Mouse (Mus musculus): ENCODE measurements around the gene Nbeal2.

The Nbeal2 gene

GRCm38 (mm10) chr9:110649775-110650174 lies 4.2 kb downstream of the Nbeal2 start:
- no peak for DNase-seq (ENCODE audit: low read depth, low spot score)

DNA sequence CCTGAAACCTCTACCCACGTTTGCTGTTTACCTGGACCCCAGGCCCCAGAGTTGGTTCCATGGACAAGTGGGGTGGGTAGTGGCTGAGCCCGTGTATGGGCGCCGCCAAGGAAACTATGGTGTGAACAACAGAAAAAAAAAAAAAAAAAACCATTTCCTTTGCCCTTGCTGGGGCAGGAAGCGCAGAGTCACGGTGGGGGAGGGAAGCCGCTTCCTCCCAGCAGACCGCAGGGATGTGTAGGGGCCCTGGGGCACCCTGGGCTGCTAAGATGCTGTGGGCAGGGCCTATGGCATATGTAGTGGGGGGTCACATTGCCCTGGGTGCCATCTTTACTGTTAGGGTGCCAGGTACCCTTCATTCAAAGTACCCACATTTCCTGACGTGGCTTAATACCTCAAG lies 8.7 kb downstream of the Nbeal2 start:
- no peak for DNase-seq (ENCODE audit: low read depth, low spot score)

- DNase-seq (ENCODE audit: low read depth, low spot score) = no peak
Observed at GRCm38 (mm10) chr9:110644295-110644694, 9.7 kb downstream of the Nbeal2 start.

- DNase-seq (ENCODE audit: low read depth, low spot score) = no peak
Observed at GRCm38 (mm10) chr9:110643787-110644186, 10.2 kb downstream of the Nbeal2 start.

GRCm38 (mm10) chr9:110642812-110643524 lies 11.0 kb downstream of the Nbeal2 start:
- no peak for DNase-seq (ENCODE audit: low read depth, low spot score)

DNA sequence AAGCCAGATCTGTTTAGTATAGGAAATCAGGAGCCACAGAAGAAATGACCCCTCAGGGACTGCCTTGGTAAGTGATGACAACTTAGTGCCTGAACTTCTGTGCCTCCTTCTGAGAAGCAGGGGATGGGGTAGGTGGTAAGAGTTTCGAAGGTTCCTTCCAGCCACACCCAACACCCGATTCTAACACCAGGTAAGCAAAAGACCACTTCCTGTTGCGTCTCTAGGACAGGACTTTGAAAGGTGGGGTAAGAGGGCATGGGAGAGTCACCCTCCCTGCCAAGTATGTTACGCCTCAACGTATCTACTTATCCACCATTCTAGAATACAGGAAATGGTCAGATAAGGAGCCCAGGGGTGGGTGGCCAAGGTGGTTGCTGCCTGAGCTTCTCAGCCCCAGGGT lies 13.0 kb downstream of the Nbeal2 start:
- no peak for DNase-seq (ENCODE audit: low read depth, low spot score)

- no peak for DNase-seq (ENCODE audit: low read depth, low spot score)
Observed at GRCm38 (mm10) chr9:110638611-110639021, 15.3 kb downstream of the Nbeal2 start.

DNA sequence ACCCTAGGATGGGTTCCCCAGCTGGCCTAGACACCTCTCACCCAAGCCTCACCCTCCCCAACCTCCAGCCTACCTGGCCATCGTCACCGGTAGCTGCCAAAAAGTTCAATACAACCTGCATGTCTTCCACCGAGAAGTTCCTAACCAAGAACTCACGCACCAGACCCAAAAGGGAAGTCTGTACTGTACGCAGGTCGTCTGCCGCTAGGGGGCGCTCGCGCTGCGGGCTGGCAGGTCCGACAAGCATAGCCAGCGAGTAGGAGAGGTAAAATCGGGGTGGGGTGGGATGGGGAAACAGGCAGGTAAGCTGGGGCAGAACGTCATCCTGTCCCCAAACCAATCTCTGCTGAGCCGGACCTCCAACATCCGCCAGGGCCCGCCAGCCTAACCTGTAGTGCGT lies 18.7 kb downstream of the Nbeal2 start:
- peak; percentile 91 for DNase-seq (ENCODE audit: low read depth, low spot score)

DNA sequence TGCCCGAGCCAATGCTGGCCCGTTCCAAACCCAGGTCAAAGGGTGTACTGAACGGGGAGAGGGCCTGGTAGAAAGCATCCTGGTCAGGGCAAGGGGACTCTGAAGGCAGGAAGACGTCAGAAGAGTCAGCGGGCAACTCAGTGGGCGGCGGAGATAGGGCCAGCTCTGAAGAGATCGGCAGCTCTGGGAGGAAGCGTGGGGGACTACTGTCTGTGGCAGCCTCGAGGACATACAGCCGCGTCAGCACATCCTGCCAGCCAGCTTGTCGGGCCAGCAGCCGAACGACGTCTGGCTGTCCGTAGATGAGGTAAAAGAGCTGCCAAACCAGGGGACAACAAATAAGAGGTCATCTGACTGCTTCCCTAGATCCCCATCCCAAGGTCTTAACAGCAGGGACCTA lies 20.1 kb downstream of the Nbeal2 start:
- DNase-seq (ENCODE audit: low read depth, low spot score) = no peak

- no peak for DNase-seq (ENCODE audit: low read depth, low spot score)
Observed at GRCm38 (mm10) chr9:110632671-110633070, 21.3 kb downstream of the Nbeal2 start.

GRCm38 (mm10) chr9:110631651-110632275 lies 22.2 kb downstream of the Nbeal2 start:
- DNase-seq (ENCODE audit: low read depth, low spot score) = peak; percentile 78

DNA sequence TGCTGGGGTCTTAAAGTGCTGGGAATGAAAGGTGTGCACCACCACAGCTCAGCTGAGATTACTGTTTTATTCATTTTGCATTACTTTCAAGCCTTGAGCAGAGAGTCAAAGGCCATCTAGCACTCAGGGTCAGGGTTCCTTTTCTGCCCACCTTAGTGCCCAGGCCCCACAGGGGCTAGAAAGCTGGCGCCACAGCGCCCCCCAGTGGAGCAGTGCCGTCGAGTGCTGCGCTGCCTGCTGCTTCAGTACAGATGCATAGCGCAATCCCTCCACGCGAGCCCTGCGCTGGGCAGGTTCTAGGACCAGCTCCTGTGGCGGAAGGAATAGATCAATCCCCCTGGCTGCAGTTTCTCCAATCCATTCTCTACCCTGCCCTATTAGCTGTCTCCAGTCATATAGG lies 22.8 kb downstream of the Nbeal2 start:
- DNase-seq (ENCODE audit: low read depth, low spot score) = peak; percentile 89

- no peak for DNase-seq (ENCODE audit: low read depth, low spot score)
Observed at GRCm38 (mm10) chr9:110630171-110630570, 23.8 kb downstream of the Nbeal2 start.

- DNase-seq (ENCODE audit: low read depth, low spot score) = no peak
Observed at GRCm38 (mm10) chr9:110625350-110625908, 28.5 kb downstream of the Nbeal2 start.

DNA sequence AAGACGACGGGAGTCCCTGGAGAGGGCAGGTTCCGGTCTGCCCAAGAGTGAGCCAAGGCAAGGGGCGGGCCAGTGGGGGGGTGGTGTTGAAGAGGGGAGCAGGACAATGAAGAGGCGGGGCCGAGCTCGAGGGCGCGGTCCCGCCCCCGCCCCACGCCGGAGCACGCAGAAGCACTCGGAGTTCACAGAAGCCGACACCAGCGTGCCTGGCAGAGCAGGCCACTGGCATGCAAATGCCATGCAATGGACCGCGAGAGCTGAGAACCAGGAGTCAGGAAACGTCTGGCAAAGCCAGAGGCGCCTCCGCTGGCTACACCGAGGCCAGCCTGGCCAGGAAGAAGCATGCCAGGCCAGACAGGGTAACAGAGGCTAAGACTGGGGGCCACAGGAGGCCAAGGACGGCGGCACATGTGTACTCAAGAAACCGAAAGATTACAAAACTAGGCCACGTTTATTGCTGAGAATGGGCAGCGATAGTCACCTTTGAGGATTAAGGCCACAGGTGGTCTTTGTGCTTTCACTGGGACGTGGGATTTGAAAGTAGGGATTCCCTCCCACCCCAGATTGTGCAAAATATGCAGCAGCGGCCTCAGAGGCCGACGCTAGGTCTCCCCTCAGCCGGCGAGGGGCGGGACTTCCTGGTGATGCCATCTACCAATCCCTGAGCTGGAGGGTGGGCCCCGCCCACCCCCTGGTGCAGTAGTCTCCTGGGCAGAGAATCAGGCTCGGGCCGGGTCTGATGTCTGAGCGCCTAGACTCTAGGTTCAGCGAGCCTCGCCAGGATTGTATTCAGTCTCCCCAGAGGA lies 29.4 kb downstream of the Nbeal2 start, which contains the start of gene Nradd:
Nradd (minus strand) TSS at position 92 of the 806 bp plus-strand sequence.
- DNase-seq (ENCODE audit: low read depth, low spot score) = peak; percentile 97

DNA sequence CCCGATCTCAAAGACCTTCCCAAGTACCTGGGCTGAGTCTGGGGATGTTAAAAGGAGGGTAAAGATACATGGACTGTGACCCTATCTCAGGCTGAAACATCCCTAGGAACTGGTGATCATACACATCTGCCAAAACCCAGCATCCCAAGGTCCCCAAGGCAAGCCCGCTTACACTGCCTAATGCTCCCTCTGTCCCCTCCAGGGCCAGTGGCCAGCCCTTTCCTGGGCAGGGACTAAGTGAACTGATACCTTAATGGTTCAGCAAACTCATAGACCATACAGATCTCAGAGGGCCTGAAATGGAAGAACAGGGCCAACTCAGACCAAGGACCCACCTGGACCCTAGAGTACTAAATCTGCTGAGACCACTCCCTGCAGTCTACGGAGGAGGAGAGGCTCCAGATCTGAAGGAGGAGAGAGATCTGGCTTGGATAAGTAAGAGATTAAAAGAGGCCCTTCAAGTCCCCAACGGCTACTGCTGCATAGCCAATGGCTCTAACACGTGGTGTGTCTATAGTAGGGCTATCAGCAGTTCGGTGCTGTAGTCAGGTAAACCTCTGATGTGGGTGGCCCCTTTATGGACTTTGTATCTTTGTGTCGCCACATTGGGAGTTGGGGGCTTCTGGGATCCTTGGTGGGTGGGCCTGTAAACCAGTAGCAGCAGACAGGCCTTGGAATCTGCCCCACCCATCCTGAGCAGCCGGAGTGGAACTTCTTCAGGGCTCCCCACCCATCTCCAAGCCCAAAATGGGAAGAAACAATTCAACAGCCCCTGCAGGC lies 30.4 kb downstream of the Nbeal2 start:
- no peak for DNase-seq (ENCODE audit: low read depth, low spot score)

GRCm38 (mm10) chr9:110622621-110623219 lies 31.2 kb downstream of the Nbeal2 start:
- DNase-seq (ENCODE audit: low read depth, low spot score) = no peak

- no peak for DNase-seq (ENCODE audit: low read depth, low spot score)
Observed at GRCm38 (mm10) chr9:110620685-110621084, 33.3 kb downstream of the Nbeal2 start.

- DNase-seq (ENCODE audit: low read depth, low spot score) = peak; percentile 76
Observed at GRCm38 (mm10) chr9:110620180-110620579, 33.8 kb downstream of the Nbeal2 start.

DNA sequence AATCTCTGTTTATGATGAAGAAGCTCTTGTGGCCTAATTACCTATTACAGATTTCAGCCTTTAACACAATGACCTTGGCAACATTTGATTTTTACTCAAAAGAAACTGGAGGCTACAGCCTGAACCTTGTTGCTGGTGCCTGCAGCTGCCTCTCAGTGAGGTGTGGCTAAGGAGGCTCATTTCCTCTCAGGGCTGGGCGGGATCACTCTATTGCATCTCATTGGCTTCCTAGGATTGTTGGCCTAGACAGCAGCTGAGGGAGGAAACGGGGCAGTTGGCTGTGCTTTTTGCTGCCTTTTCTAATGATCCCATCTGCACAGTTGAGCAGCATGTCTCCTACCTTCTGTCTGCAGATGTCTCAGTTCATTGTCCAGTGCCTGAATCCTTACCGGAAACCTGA lies 36.9 kb downstream of the Nbeal2 start:
- DNase-seq (ENCODE audit: low read depth, low spot score) = peak; percentile 78

DNA sequence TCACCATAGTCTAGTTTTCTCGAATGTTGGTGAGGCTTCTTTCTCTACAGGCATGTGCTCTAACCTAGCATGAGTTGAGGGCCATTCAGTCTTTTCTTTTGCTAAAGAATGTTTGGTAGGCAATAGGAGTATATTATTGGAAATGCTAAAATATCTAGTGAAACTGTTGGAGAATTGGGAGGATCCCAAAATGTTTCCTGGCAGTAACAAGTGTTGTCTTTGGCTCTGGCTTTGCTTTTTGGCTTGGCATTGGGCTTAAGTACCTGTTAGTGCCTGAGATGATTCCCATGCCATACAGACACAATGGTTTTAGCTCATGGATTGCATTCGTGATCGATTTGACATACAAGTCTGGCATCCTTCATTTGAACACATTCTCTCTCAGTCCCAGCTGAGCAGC lies 42.5 kb downstream of the Nbeal2 start:
- no peak for DNase-seq (ENCODE audit: low read depth, low spot score)
